Mouse (Mus musculus) forebrain, embryonic 14.5 days (tissue): Measurements from ENCODE around the gene Negr1. TPM values are rescaled to one million over a fixed set of nuclear protein-coding genes. Genes with fewer than 3 reads are reported as not detected.
A peak's percentile ranks its signal among the peaks of the same experiment; 100 is the strongest.

Experiments used
- ATAC-seq: fragments of 200-750 bp; cut with Nextera tagmentation; 2 replicates; pipeline ENCODE4 v1.8.0; 2017; ENCODE audit warnings: mild to moderate bottlenecking, moderate library complexity
- DNase-seq: peaks from one replicate; pipeline ENCODE4 v3.0.0-alpha.2; 2015; ENCODE audit warnings: low spot score
- H3K27ac ChIP-seq: fragments of 300-500 bp; sonication (generic); 2 replicates; pipeline ENCODE4 v1.5.1; 2014; ENCODE audit warnings: low read depth, mild to moderate bottlenecking, control low read depth, low read length, moderate library complexity
- H3K27me3 ChIP-seq: fragments of 300-500 bp; sonication (generic); replicated peaks from 2 replicates; pipeline ENCODE4 v1.6.1; 2014; ENCODE audit warnings: low read length, control low read depth, mixed read lengths; ENCODE audit not compliant: control insufficient read depth, insufficient read depth
- H3K36me3 ChIP-seq: fragments of 300-500 bp; sonication (generic); 2 replicates; pipeline ENCODE4 v1.6.1; 2014; ENCODE audit warnings: low read length, control low read depth; ENCODE audit not compliant: control insufficient read depth, insufficient read depth
- H3K4me1 ChIP-seq: fragments of 300-500 bp; sonication (generic); 2 replicates; pipeline ENCODE4 v1.6.1; 2014; ENCODE audit warnings: antibody characterized with exemption, low read length, control low read depth; ENCODE audit not compliant: control insufficient read depth, insufficient read depth
- H3K4me2 ChIP-seq: fragments of 300-500 bp; sonication (generic); 2 replicates; pipeline ENCODE4 v1.6.1; 2014; ENCODE audit warnings: mild to moderate bottlenecking, control low read depth, low read length
- H3K4me3 ChIP-seq: fragments of 300-500 bp; sonication (generic); 2 replicates; pipeline ENCODE4 v1.5.1; 2014; ENCODE audit warnings: low read depth, low read length, control low read depth
- H3K9ac ChIP-seq: fragments of 300-500 bp; sonication (generic); 2 replicates; pipeline ENCODE4 v1.6.1; 2014; ENCODE audit warnings: mild to moderate bottlenecking, low read length, control low read depth, moderate library complexity
- H3K9me3 ChIP-seq: fragments of 300-500 bp; sonication (generic); replicated peaks from 2 replicates; pipeline ENCODE4 v1.6.1; 2016; ENCODE audit warnings: low read length, control low read depth, mixed read lengths; ENCODE audit not compliant: control insufficient read depth
- WGBS: fragments of 180-500 bp; shearing (Covaris S2); extraction: QIAGEN DNeasy Blood & Tissue Kit; methylation state at CpG from one replicate; pipeline ENCODE4 v1.1.7; 2014; 5-methylcytosine and 5-hydroxymethylcytosine counted together
- polyA plus RNA-seq: library from polyadenylated mRNA; unstranded; fragments of >200 nt; fragmentation: Nextera tagmentation; extraction: Ambion mirVana; gene quantifications from 2 replicates; pipeline ENCODE4 v1.2.1, GENCODE M21; 2014

The Negr1 gene
- polyA plus RNA-seq, 1 experiment from 2014 or later: 28.3 TPM

GRCm38 (mm10) chr3:157146124-157146855 lies 584.7 kb downstream of the Negr1 start:
- Histone ChIP-seq H3K9ac (no peak overlapping the region), H3K4me2 (no peak overlapping the region), H3K9me3 (no peaks in the 10 kb centered on the region), H3K36me3 (no peaks in the 10 kb centered on the region), H3K27me3 (no peaks in the 10 kb centered on the region), H3K4me1 (no peaks in the 10 kb centered on the region), H3K27ac (no peak overlapping the region), H3K4me3 (no peak overlapping the region)
- WGBS: 88% methylated on average over 14 of the region's 14 CpGs
- DNase-seq (no peak), ATAC-seq (no peak)

- Histone ChIP-seq H3K4me1 (no peaks in the 10 kb centered on the region), H3K36me3 (no peaks in the 10 kb centered on the region), H3K9ac (no peak overlapping the region), H3K27ac (no peak overlapping the region), H3K4me2 (no peak overlapping the region), H3K9me3 (no peaks in the 10 kb centered on the region), H3K27me3 (no peaks in the 10 kb centered on the region), H3K4me3 (no peak overlapping the region)
- 91% methylated on average over 3 of the region's 3 CpGs for WGBS
- DNase-seq (no peak), ATAC-seq (no peak)
Observed at GRCm38 (mm10) chr3:157154902-157155301, 593.3 kb downstream of the Negr1 start.

DNA sequence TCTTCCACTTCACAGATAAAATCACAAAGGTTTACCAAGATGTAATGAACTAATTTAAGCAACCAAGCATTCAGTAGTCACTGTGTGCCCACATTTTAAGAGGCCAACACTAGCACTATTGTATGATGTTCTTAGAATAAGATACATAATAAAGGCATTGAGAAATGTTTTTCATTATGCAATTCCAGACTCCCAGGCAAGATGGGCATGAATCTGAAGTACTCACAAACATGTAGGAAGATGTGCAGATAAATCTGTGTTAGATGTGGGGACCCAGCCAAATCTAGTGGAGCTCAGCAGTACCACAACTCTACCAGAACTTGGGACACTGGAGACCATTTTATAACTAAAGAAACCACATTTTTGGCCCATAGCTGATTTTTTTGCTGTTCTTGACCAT lies 593.9 kb downstream of the Negr1 start:
- H3K27me3 ChIP-seq: no peaks in the 10 kb centered on the region
- H3K36me3 ChIP-seq: no peaks in the 10 kb centered on the region
- no peak overlapping the region for H3K27ac ChIP-seq
- ATAC-seq (no peak), DNase-seq (no peak)
- H3K4me1 ChIP-seq: no peaks in the 10 kb centered on the region
- no peak overlapping the region for H3K4me2 ChIP-seq
- no peak overlapping the region for H3K4me3 ChIP-seq
- no peaks in the 10 kb centered on the region for H3K9me3 ChIP-seq
- no peak overlapping the region for H3K9ac ChIP-seq

DNA sequence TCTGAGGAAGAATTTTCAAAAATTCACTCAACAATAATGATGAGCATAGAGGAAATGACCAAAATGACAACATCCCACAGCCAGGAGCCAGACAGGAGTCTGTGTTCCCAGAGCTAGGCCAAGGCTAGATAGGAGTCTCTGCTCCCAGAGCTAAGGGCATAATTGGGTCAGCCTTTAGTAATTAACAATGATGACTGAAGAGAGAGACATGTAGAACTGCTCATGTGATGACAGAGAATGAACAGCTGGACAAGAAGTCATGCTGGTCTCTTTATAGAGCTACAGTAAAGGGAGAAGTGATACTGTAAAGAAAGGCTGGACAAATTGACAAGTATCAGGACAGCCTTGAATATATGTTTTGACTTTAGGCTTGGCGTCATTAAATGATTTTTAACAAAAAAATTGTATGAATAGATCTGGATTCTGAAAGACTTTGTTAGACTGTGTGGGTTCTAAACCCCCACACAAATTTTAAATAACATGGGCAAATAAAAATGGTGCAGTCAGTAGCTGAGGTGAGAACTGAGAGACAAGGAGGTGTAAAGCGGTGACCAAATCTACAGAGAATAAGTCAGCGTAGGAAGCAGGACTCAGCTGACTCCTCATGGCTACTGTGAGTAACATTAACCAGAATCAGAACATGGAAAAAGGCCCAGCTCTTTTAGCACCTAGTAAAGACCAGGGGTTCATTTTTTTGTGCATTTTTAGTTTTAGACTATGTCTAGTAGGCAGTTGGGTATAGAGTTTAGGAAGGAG lies 603.4 kb downstream of the Negr1 start:
- no peak overlapping the region for H3K4me3 ChIP-seq
- DNase-seq (no peak), ATAC-seq (no peak)
- H3K27me3 ChIP-seq: no peaks in the 10 kb centered on the region
- H3K27ac ChIP-seq: no peak overlapping the region
- 97% methylated on average over 3 of the region's 3 CpGs for WGBS
- no peaks in the 10 kb centered on the region for H3K9me3 ChIP-seq
- H3K9ac ChIP-seq: no peak overlapping the region
- no peaks in the 10 kb centered on the region for H3K4me1 ChIP-seq
- no peak overlapping the region for H3K4me2 ChIP-seq
- H3K36me3 ChIP-seq: no peaks in the 10 kb centered on the region

DNA sequence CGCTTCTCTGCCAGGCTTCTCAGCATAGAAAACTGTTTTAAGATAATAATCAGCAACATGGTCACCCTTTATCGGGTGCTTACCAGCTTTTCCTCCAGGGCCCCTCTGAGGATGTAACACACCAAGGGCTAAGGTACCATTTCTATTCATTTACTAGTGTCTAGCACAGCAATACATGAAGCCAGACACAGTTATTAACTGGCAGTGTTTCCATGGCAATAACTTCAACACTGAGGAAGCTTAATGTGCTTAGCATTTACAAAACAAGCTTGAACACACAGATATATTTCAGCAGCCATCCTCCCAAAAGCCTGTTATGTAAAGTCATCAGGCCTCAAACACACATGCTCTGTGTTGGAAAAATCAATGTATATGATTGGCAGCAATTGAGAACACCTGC lies 620.4 kb downstream of the Negr1 start:
- no peak overlapping the region for H3K4me3 ChIP-seq
- 82% methylated on average over 2 of the region's 2 CpGs for WGBS
- H3K4me1 ChIP-seq: no peaks in the 10 kb centered on the region
- no peaks in the 10 kb centered on the region for H3K36me3 ChIP-seq
- H3K27me3 ChIP-seq: no peaks in the 10 kb centered on the region
- peak; percentile 52 for DNase-seq
- ATAC-seq: 0 out of 2 replicates have a peak, but pooled peaks have one; percentile 32
- H3K27ac ChIP-seq: no peak overlapping the region
- no peak overlapping the region for H3K9ac ChIP-seq
- no peak overlapping the region for H3K4me2 ChIP-seq
- no peaks in the 10 kb centered on the region for H3K9me3 ChIP-seq

DNA sequence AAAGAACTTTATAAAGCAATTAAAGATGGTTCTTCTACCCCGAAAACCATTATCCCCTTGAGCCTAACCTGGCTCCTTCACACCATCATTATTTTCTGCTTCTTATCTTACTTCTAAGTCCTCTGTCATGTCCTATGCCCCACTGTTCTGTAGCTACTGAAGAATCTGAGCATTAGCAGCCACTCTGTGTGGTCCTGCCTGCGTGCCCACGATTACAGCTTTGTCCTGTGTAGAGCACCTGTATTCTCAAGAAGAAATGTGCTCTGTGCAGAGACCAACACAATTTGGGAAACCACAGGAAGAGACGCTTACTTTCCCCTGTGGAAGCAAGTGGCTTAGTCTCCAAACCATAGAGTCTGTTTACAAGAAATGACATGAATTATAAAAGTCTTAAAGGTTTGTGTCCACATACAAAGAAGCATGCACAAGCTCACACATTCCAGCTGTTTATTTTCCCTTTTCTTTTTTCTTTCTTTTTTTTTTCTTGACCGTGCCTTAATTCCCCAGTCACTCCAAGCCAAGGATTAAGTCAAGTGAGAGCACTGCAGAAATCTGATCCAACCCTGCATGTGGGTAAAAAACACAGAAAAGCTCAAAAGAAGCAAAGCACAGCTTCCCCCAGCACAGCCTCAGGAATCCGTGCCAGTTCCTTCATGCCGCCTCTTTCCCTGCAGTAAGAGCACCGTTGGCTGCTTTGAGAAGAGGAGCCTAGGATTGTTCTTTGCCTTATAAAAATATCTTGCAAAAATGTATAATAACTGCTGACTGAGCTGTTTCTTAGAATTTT lies 627.5 kb downstream of the Negr1 start:
- ATAC-seq (peak; percentile 44; the same call in 1 of the 2 replicates), DNase-seq (peak; percentile 28)
- no peak overlapping the region for H3K4me3 ChIP-seq
- H3K4me2 ChIP-seq: no peak overlapping the region
- H3K27ac ChIP-seq: no peak overlapping the region; the same call in 1 of the 2 replicates
- no peaks in the 10 kb centered on the region for H3K36me3 ChIP-seq
- no peaks in the 10 kb centered on the region for H3K9me3 ChIP-seq
- H3K9ac ChIP-seq: no peak overlapping the region
- WGBS: 28% methylated on average over 8 of the region's 8 CpGs
- H3K27me3 ChIP-seq: no peaks in the 10 kb centered on the region
- H3K4me1 ChIP-seq: no peaks in the 10 kb centered on the region

DNA sequence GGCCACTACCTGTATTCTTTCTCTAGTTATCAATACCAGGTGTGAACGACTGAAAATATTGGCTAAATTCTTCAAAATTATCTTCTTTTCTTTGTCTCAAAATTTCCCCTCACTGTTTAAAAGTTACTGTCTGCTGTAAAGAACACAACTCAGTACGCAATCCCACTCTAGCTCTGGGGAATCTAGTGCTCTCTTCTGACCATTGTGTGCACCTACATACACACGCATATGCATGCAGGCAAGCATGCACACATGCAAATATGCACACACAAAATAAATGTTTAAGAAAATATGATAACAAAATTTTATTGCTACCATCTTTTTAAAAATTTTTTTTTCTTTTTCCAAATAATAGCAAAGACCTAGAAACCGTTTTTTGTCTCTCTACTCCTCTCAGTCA lies 628.2 kb downstream of the Negr1 start:
- Histone ChIP-seq H3K27ac (no peak overlapping the region), H3K4me1 (no peaks in the 10 kb centered on the region), H3K9me3 (no peaks in the 10 kb centered on the region), H3K27me3 (no peaks in the 10 kb centered on the region), H3K4me2 (no peak overlapping the region), H3K9ac (no peak overlapping the region), H3K36me3 (no peaks in the 10 kb centered on the region), H3K4me3 (no peak overlapping the region)
- ATAC-seq (no peak), DNase-seq (no peak)
- 79% methylated on average over 4 of the region's 4 CpGs for WGBS

DNA sequence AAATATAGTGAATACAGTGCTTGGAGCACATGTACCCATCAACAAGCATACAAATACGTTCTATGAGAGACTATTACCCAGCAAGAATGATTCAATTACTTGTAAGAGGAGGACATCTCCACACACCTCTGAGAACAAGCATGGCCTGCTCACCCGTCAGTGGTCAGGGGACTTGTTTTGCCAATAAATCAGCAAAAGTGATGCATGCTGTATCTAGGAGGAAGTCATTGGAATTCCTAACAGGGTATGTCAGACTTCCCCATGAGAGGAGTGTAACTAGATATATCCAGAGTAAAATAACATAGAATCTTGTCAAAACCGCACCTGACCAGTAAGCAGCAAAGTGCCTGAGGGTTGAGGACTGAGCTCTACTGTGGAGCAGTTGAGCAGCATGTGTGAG lies 629.0 kb downstream of the Negr1 start:
- no peak overlapping the region for H3K4me3 ChIP-seq
- no peak overlapping the region for H3K4me2 ChIP-seq
- H3K36me3 ChIP-seq: no peaks in the 10 kb centered on the region
- no peak overlapping the region for H3K27ac ChIP-seq
- no peak for DNase-seq
- H3K4me1 ChIP-seq: no peaks in the 10 kb centered on the region
- no peaks in the 10 kb centered on the region for H3K9me3 ChIP-seq
- no peak overlapping the region for H3K9ac ChIP-seq
- H3K27me3 ChIP-seq: no peaks in the 10 kb centered on the region
- WGBS: 90% methylated on average over 3 of the region's 3 CpGs
- ATAC-seq: no peak
